Mouse (Mus musculus): ENCODE measurements at regions not wholly inside any gene's neighbourhood (a gene's known extent, or its start where the extent isn't known, plus 50 kb on each side); places are given as distances from the start of the nearest gene placed in this dataset.

DNA sequence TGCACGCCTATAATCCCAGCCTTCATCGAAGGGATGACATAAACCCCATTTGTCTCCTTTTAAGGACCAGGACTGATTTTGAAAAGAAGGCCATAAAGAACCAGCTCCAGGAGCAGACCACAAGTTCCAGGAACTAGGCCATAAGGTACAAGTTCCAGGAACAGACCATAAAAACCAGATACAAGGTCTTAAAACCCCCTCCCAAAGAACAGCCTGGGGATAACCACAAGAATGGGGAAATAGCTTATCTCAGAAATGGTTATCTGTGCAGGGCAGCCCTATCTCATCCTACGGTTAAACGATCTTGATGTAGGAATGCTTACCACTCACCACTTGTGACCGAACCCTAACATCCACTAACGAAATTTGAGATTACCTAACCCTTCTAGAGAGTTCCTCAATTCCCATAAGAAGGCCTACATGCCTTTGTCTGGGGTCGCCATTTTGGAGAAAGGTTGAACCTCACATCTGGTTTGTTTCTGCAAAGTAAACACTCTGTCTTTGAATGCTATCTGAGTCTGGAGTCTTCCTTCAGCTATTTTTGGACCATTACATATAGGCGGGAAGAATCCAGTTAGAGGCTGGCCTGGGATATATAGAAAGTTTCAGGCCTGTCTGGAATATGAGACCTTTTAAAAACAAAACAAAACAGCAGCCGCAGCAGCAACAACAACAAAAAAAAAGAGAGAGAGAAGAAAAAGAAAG lies 103.5 kb upstream of the Fut8 start:
- Histone ChIP-seq H3K27me3 (ENCODE audit: insufficient read depth, low read length) (no peaks in the 10 kb centered on the region), H3K4me3 (ENCODE audit: low read depth, low read length) (peak overlapping the region; percentile 5; the same call in 1 of the 2 replicates), H3K4me1 (ENCODE audit: insufficient read depth, low read depth, low read length) (peaks cover 92% of the 10 kb centered on the region), H3K9me3 (replicated peaks) (no peaks in the 10 kb centered on the region), H3K36me3 (replicated peaks) (no peaks in the 10 kb centered on the region)
- peak; percentile 88 for ATAC-seq (ENCODE audit: extremely low read depth, insufficient number of reproducible peaks, low FRiP score, poor library complexity, severe bottlenecking)
- TF ChIP-seq TAL1 (conservative IDR thresholded peaks at IDR 0.05; ENCODE audit: low read depth, low read length), result peak; percentile 95
- 0 out of 2 replicates have a peak, but pooled peaks have one; percentile 59 for TF ChIP-seq GATA2 (IDR thresholded peaks at IDR 0.05; ENCODE audit: borderline replicate concordance, low read depth, low read length)
- no peak for TF ChIP-seq POLR2AphosphoS5 (IDR thresholded peaks at IDR 0.05; ENCODE audit: insufficient replicate concordance, low read depth, low read length)
- no peak for TF ChIP-seq CTCF (IDR thresholded peaks at IDR 0.05; ENCODE audit: low read depth, low read length)
- no peak for TF ChIP-seq GATA1 (IDR thresholded peaks at IDR 0.05; ENCODE audit: borderline replicate concordance, low read length)
- DNase-seq (ENCODE audit: low spot score), result peak; percentile 80

DNA sequence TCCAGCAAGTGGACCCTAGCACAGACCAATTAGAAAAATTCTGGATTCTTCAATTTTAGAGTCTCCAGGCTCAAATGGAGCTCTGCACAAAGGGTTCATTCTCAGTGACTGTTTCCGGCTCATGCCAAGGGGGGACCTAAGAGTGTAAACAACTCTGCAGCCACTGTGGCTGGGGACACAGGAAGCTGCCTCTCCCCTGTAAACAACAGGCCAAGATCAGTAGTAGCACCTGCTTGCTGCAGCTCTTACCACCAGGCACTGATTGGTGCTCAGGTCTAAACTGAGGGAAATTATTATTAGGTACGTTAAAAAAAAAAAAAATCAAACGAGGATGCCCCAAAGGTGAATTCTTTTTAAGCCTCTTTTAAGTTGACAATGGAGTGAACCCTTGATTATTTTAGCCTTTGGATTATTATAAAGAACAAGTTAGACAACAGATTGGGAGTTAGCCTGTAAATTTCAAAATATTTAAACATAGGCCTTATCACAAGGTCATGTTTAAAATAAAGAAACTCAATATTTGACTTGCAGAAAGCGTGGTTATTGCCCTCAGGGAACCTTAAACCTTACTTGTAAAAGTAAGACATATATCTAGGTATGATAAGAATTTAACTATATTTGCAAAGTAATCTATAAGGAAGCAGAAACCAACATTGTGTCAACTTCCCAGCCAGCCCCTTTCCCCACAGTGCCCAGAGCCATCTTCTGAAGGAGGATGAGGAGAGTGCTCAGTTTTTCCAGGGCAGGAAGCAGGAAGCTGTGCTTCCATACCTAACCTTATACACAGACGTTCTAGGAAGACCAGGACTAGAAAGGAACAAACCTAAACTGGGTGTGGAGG lies 104.2 kb upstream of the Fut8 start:
- peaks cover 3% of the 10 kb centered on the region for H3K9me3 ChIP-seq (replicated peaks)
- no peak for DNase-seq (ENCODE audit: low spot score)
- peak; percentile 3; the same call in 1 of the 2 replicates for ATAC-seq (ENCODE audit: extremely low read depth, insufficient number of reproducible peaks, low FRiP score, poor library complexity, severe bottlenecking)
- no peaks in the 10 kb centered on the region for H3K27me3 ChIP-seq (ENCODE audit: insufficient read depth, low read length)
- peak overlapping the region; percentile 5; the same call in 1 of the 2 replicates for H3K4me3 ChIP-seq (ENCODE audit: low read depth, low read length)
- H3K36me3 ChIP-seq (replicated peaks), result no peaks in the 10 kb centered on the region
- peaks cover 92% of the 10 kb centered on the region for H3K4me1 ChIP-seq (ENCODE audit: insufficient read depth, low read depth, low read length)
- TF ChIP-seq GATA1 (IDR thresholded peaks at IDR 0.05; ENCODE audit: borderline replicate concordance, low read length) (no peak), TAL1 (conservative IDR thresholded peaks at IDR 0.05; ENCODE audit: low read depth, low read length) (no peak), CTCF (IDR thresholded peaks at IDR 0.05; ENCODE audit: low read depth, low read length) (no peak), GATA2 (IDR thresholded peaks at IDR 0.05; ENCODE audit: borderline replicate concordance, low read depth, low read length) (no peak)

DNA sequence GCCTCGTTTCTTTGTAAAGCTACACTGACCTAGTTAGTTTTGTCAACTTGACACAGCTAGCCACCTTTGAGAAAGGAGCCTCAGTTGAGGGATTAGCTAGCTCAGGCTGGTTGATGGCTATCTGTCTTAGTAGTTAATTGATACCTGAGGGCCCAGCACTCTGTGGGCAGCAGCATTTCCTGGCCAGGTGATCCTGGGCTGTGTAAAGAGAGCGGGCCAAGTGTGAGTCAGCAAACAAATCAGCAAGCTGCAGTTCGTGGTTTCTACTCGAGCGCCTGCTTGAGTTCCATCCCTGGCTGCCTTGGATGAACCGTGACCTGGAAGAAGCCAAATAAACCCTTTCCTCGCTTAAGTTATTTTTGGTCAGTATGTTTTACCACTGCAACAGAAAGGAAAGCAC lies 106.6 kb upstream of the Fut8 start:
- Histone ChIP-seq H3K27me3 (ENCODE audit: insufficient read depth, low read length) (no peaks in the 10 kb centered on the region), H3K4me3 (ENCODE audit: low read depth, low read length) (no peak overlapping the region; the same call in 1 of the 2 replicates), H3K4me1 (ENCODE audit: insufficient read depth, low read depth, low read length) (peaks cover 70% of the 10 kb centered on the region), H3K9me3 (replicated peaks) (peaks cover 8% of the 10 kb centered on the region), H3K36me3 (replicated peaks) (no peaks in the 10 kb centered on the region)
- DNase-seq (ENCODE audit: low spot score), result no peak
- peak; percentile 5; the same call in 1 of the 2 replicates for ATAC-seq (ENCODE audit: extremely low read depth, insufficient number of reproducible peaks, low FRiP score, poor library complexity, severe bottlenecking)
- TF ChIP-seq TAL1 (conservative IDR thresholded peaks at IDR 0.05; ENCODE audit: low read depth, low read length) (no peak), GATA2 (IDR thresholded peaks at IDR 0.05; ENCODE audit: borderline replicate concordance, low read depth, low read length) (no peak), GATA1 (IDR thresholded peaks at IDR 0.05; ENCODE audit: borderline replicate concordance, low read length) (no peak), POLR2AphosphoS5 (IDR thresholded peaks at IDR 0.05; ENCODE audit: insufficient replicate concordance, low read depth, low read length) (no peak), CTCF (IDR thresholded peaks at IDR 0.05; ENCODE audit: low read depth, low read length) (no peak)

DNA sequence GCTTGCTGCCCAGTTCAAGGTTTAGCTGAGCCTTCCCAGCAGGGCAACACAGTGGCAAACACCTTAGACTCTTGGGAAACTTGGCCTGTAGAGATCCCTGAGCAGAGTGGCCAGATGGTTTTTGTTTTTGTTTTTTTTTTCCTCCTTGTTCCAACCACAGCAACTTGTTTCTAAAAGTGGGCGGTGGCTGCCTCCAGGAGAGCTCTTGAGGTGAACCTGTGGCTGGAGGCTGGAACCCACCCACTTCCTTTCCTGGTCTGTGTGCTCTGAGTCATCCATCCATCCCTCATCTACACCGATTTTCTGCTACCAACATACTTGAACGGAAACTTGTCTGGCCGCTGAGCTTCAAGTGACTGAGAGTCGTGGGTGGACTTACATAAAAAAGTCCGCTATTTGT lies 107.4 kb upstream of the Fut8 start:
- DNase-seq (ENCODE audit: low spot score), result no peak
- H3K4me1 ChIP-seq (ENCODE audit: insufficient read depth, low read depth, low read length), result peaks cover 68% of the 10 kb centered on the region

DNA sequence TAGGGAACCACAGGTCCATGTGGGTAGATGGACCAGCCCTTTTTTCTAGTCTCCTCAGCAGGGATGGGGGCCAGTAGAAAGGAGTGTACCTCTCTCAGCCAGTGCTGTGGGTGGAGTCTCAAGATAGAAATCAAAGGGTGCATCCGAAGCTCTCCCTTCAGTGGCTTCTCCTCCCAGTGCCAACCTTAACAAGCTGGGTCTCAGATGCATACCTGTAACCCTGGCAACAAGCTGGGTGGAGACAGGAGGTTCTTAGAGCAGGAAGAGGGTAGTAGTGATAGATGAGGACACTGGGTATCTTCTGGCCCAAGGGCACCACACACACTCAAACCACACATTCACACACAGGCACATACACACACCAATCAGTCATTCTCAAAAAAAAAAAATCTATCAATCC lies 113.7 kb upstream of the Fut8 start:
- peaks cover 37% of the 10 kb centered on the region for H3K4me1 ChIP-seq (ENCODE audit: insufficient read depth, low read depth, low read length)
- H3K9me3 ChIP-seq (replicated peaks), result peaks cover 8% of the 10 kb centered on the region
- no peak overlapping the region; the same call in 1 of the 2 replicates for H3K4me3 ChIP-seq (ENCODE audit: low read depth, low read length)
- DNase-seq (ENCODE audit: low spot score) (no peak), ATAC-seq (ENCODE audit: extremely low read depth, insufficient number of reproducible peaks, low FRiP score, poor library complexity, severe bottlenecking) (peak; percentile 49)
- H3K27me3 ChIP-seq (ENCODE audit: insufficient read depth, low read length), result no peaks in the 10 kb centered on the region
- TF ChIP-seq TAL1 (conservative IDR thresholded peaks at IDR 0.05; ENCODE audit: low read depth, low read length) (no peak), GATA2 (IDR thresholded peaks at IDR 0.05; ENCODE audit: borderline replicate concordance, low read depth, low read length) (no peak), POLR2AphosphoS5 (IDR thresholded peaks at IDR 0.05; ENCODE audit: insufficient replicate concordance, low read depth, low read length) (no peak), CTCF (IDR thresholded peaks at IDR 0.05; ENCODE audit: low read depth, low read length) (no peak), GATA1 (IDR thresholded peaks at IDR 0.05; ENCODE audit: borderline replicate concordance, low read length) (no peak)
- H3K36me3 ChIP-seq (replicated peaks), result no peaks in the 10 kb centered on the region

More for the DNA sequence above, 107.4 kb upstream of the Fut8 start:
- no peaks in the 10 kb centered on the region for H3K36me3 ChIP-seq (replicated peaks)
- no peak overlapping the region for H3K4me3 ChIP-seq (ENCODE audit: low read depth, low read length)
- no peaks in the 10 kb centered on the region for H3K27me3 ChIP-seq (ENCODE audit: insufficient read depth, low read length)
- no peak for TF ChIP-seq GATA1 (IDR thresholded peaks at IDR 0.05; ENCODE audit: borderline replicate concordance, low read length)
- ATAC-seq (ENCODE audit: extremely low read depth, insufficient number of reproducible peaks, low FRiP score, poor library complexity, severe bottlenecking), result no peak
- H3K9me3 ChIP-seq (replicated peaks), result peaks cover 8% of the 10 kb centered on the region

DNA sequence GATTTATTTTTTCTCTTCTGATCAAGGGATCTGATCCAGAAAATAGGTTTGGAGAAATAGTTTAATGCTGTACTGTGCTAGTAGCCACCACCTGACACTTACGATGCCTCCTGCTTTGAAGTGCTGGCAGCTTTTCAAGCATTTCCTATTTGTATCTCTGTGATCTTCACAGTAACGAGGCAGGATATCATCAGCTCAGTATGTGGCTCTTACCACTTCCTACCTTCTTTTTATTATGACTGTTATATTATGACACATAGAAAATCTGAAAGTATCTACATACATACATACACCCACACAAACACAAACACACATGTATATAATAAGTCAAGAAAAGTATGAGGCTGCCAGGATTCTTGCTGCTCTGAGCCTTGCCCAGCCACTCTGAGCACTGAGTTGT lies 124.4 kb upstream of the Fut8 start:
- Histone ChIP-seq H3K36me3 (replicated peaks) (no peaks in the 10 kb centered on the region), H3K9me3 (replicated peaks) (peaks cover 2% of the 10 kb centered on the region), H3K4me1 (ENCODE audit: insufficient read depth, low read depth, low read length) (peaks cover 11% of the 10 kb centered on the region), H3K4me3 (ENCODE audit: low read depth, low read length) (no peak overlapping the region), H3K27me3 (ENCODE audit: insufficient read depth, low read length) (no peaks in the 10 kb centered on the region)
- no peak for TF ChIP-seq GATA2 (IDR thresholded peaks at IDR 0.05; ENCODE audit: borderline replicate concordance, low read depth, low read length)
- no peak for TF ChIP-seq POLR2AphosphoS5 (IDR thresholded peaks at IDR 0.05; ENCODE audit: insufficient replicate concordance, low read depth, low read length)
- DNase-seq (ENCODE audit: low spot score), result no peak
- no peak for ATAC-seq (ENCODE audit: extremely low read depth, insufficient number of reproducible peaks, low FRiP score, poor library complexity, severe bottlenecking)
